Mouse (Mus musculus) ES-E14 (cell line): ENCODE results near the gene Akt2.

Experiments
- CHD2 ChIP-seq: IDR thresholded peaks from 2 replicates; pipeline ENCODE4 v1.6.1; 2014; ENCODE audit warnings: mild to moderate bottlenecking, low read depth, low read length, inconsistent platforms
- HCFC1 ChIP-seq: IDR thresholded peaks from 2 replicates; pipeline ENCODE4 v1.6.1; 2012; ENCODE audit warnings: low read length, inconsistent platforms, borderline replicate concordance; ENCODE audit not compliant: insufficient read depth
- MAFK ChIP-seq: IDR thresholded peaks from 2 replicates; pipeline ENCODE4 v1.6.1; 2014; ENCODE audit warnings: mild to moderate bottlenecking, low read depth, low read length, inconsistent platforms; ENCODE audit not compliant: insufficient read depth
- ZC3H11A ChIP-seq: IDR thresholded peaks from 2 replicates; pipeline ENCODE4 v1.6.1; 2012; ENCODE audit warnings: low read depth, mild to moderate bottlenecking, inconsistent platforms, low read length, borderline replicate concordance
- ZNF384 ChIP-seq: IDR thresholded peaks from 2 replicates; pipeline ENCODE4 v1.6.1; 2012; ENCODE audit warnings: low read depth, low read length, inconsistent platforms

GRCm38 (mm10) chr7:27685681-27686080 lies 94.3 kb downstream of the Akt2 start:
- TF ChIP-seq MAFK: no peak
- no peak for TF ChIP-seq ZNF384
- TF ChIP-seq ZC3H11A: no peak
- no peak for TF ChIP-seq HCFC1
- no peak for TF ChIP-seq CHD2
